Mouse (Mus musculus) left cerebral cortex, adult 11 months (tissue): ENCODE data around the gene Rbfox2.

Experiments
- DNase-seq: peaks from one replicate; pipeline ENCODE4 v3.0.0; 2022; ENCODE audit warnings: low spot score

The Rbfox2 gene

GRCm38 (mm10) chr15:77104349-77105158, 202.2 kb downstream of the Rbfox2 start:
- DNase-seq = no peak

GRCm38 (mm10) chr15:77102685-77103084, 204.1 kb downstream of the Rbfox2 start:
- no peak for DNase-seq

- DNase-seq = no peak
Observed at GRCm38 (mm10) chr15:77099756-77100155, 207.0 kb downstream of the Rbfox2 start.

- DNase-seq = no peak
Observed at GRCm38 (mm10) chr15:77097358-77097757, 209.4 kb downstream of the Rbfox2 start.

GRCm38 (mm10) chr15:77095216-77095615, 211.6 kb downstream of the Rbfox2 start:
- DNase-seq = no peak

- no peak for DNase-seq
Observed at GRCm38 (mm10) chr15:77094431-77094830, 212.4 kb downstream of the Rbfox2 start.

GRCm38 (mm10) chr15:77091394-77091793, 215.4 kb downstream of the Rbfox2 start:
- DNase-seq = no peak

GRCm38 (mm10) chr15:77090531-77090930, 216.3 kb downstream of the Rbfox2 start:
- DNase-seq = no peak

GRCm38 (mm10) chr15:77089249-77089648, 217.6 kb downstream of the Rbfox2 start:
- no peak for DNase-seq

- DNase-seq = no peak
Observed at GRCm38 (mm10) chr15:77086488-77086887, 220.3 kb downstream of the Rbfox2 start.

GRCm38 (mm10) chr15:77085818-77086217, 221.0 kb downstream of the Rbfox2 start:
- DNase-seq = no peak

GRCm38 (mm10) chr15:77081454-77081853, 225.3 kb downstream of the Rbfox2 start:
- DNase-seq = no peak

- DNase-seq = no peak
Observed at GRCm38 (mm10) chr15:77080684-77081254, 226.0 kb downstream of the Rbfox2 start.

GRCm38 (mm10) chr15:77079890-77080361, 226.9 kb downstream of the Rbfox2 start:
- no peak for DNase-seq

GRCm38 (mm10) chr15:77079256-77079822, 227.5 kb downstream of the Rbfox2 start:
- DNase-seq = no peak

GRCm38 (mm10) chr15:77078786-77079185, 228.0 kb downstream of the Rbfox2 start:
- DNase-seq = no peak

GRCm38 (mm10) chr15:77077906-77078305, 228.9 kb downstream of the Rbfox2 start:
- DNase-seq = no peak

- no peak for DNase-seq
Observed at GRCm38 (mm10) chr15:77076523-77076922, 230.3 kb downstream of the Rbfox2 start.

- DNase-seq = no peak
Observed at GRCm38 (mm10) chr15:77072556-77073163, 234.1 kb downstream of the Rbfox2 start.

- DNase-seq = no peak
Observed at GRCm38 (mm10) chr15:77071501-77071900, 235.3 kb downstream of the Rbfox2 start.

GRCm38 (mm10) chr15:77070745-77071268, 236.0 kb downstream of the Rbfox2 start:
- DNase-seq = no peak

- DNase-seq = no peak
Observed at GRCm38 (mm10) chr15:77069019-77069418, 237.8 kb downstream of the Rbfox2 start.
